Mouse (Mus musculus) layer of hippocampus, adult 2 months (tissue): ENCODE measurements around the gene Psmb7. TPM values are rescaled to one million over a fixed set of nuclear protein-coding genes. Genes with fewer than 3 reads are reported as not detected.

Experiments
- DNase-seq, 2 experiments: peaks; one replicate each; pipeline ENCODE4 v3.0.0; 2022; ENCODE audit warnings: low spot score in 2 of 2
- H3K27ac ChIP-seq: fragments of 200-600 bp; 2 replicates; pipeline ENCODE4 v1.8.1; 2022
- H3K4me3 ChIP-seq: fragments of 200-600 bp; 2 replicates; pipeline ENCODE4 v1.8.1; 2022; ENCODE audit warnings: mild to moderate bottlenecking
- CTCF ChIP-seq: fragments of 200-600 bp; conservative IDR thresholded peaks from 2 replicates; pipeline ENCODE4 v1.8.1; 2022; ENCODE audit warnings: antibody characterized with exemption, mild to moderate bottlenecking, moderate library complexity
- microRNA-seq, 2 experiments: library from miRNA; unstranded; fragments of <30 nt; microRNA quantifications; one replicate each; pipeline ENCODE4 v1.2.0; 2021
- total RNA-seq, 2 experiments: library from RNA; stranded (reverse); gene quantifications; 2 replicates each; pipeline ENCODE4 v1.2.3; 2021

Gene Psmb7
- total RNA-seq, 2 experiments from 2014 or later: 186 to 198 TPM

DNA sequence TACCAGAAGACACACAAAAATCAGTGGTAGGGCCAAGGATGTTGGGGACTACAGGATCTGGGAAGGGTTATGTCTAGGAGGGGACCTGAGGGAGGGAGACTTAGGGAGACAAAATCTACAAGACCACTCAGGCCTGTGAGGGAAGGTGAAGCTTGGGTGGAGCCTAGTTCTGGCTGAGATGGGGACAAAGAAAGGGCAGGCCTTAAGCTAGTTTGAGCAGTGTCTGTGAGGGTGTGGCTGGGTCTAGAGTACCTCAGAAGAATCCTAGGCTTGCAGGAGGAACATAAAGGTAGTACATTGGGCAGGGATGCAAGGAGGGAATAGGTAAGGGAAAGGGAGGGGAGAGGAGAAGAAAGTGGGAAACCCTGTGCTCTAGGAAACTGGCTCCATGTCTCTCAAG lies 99.5 kb downstream of the Psmb7 start:
- DNase-seq: no peak
- TF ChIP-seq CTCF: no peak
- Histone ChIP-seq H3K27ac (no peak overlapping the region), H3K4me3 (no peak overlapping the region)

DNA sequence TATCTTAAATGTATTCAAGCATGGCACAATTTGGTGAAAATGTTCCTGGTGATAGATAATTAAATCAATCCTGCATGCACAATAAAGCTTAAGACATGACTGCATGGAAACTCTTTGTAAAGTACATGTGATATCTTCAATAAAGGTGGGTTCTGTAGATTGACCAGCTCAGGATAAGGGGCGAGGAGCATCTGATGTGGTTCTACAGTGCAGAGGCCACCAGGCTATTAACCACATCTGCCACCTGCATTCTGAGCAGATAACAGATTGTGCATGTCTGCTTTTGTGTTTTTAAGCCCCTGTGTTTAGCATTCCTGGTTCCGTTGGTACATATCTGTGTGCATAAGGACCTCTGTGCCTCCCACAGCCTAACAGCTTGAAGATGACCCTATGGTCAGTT lies 100.7 kb downstream of the Psmb7 start:
- DNase-seq: no peak
- no peak for TF ChIP-seq CTCF
- H3K27ac ChIP-seq: no peak overlapping the region
- H3K4me3 ChIP-seq: no peak overlapping the region

GRCm38 (mm10) chr2:38542366-38542765 lies 101.5 kb downstream of the Psmb7 start:
- DNase-seq: no peak
- no peak for TF ChIP-seq CTCF

DNA sequence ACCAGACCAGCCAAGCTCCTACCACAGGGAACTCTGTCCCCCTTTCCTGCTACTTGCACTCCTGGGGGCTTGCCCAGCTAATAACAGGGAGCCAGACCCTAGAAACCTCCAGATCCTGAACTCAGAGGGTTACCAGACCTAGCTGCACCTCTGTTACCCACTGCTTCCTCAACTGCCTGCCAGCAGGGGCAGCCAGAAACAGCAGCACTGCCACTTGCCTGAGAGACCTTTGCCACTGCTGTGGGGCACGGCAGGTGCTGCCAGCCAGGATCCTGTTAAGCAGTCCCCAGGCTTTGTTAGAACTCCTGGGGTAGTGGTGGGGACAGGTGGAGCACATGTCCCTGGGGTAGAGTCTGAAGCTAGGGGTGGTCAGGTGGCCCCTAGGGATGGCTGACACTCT lies 102.3 kb downstream of the Psmb7 start:
- no peak for DNase-seq
- no peak overlapping the region for H3K4me3 ChIP-seq
- no peak overlapping the region for H3K27ac ChIP-seq
- no peak for TF ChIP-seq CTCF

More at GRCm38 (mm10) chr2:38542366-38542765, 101.5 kb downstream of the Psmb7 start:
- H3K27ac ChIP-seq: no peak overlapping the region
- no peak overlapping the region for H3K4me3 ChIP-seq

DNA sequence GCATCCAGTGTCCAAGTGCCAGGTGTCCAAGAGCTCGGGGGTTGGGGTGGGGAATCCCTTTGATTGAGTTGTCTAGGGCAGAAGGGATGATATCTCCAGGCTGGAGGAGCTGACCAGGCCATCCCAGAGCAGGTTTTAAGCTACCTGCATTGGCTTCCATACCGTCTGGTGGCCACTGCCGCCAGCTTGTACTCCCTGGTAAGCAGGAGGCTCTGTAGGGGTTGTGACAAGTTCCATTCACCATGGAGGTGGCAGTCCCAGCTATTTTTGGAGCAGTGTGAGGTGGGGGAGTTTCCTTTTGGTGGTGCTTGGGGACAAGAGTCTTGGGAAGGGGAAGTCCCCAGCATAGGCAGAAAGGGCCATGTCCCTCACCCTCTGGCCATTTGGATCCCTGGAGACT lies 102.8 kb downstream of the Psmb7 start:
- DNase-seq: no peak
- Histone ChIP-seq H3K4me3 (no peak overlapping the region), H3K27ac (no peak overlapping the region)
- no peak for TF ChIP-seq CTCF

DNA sequence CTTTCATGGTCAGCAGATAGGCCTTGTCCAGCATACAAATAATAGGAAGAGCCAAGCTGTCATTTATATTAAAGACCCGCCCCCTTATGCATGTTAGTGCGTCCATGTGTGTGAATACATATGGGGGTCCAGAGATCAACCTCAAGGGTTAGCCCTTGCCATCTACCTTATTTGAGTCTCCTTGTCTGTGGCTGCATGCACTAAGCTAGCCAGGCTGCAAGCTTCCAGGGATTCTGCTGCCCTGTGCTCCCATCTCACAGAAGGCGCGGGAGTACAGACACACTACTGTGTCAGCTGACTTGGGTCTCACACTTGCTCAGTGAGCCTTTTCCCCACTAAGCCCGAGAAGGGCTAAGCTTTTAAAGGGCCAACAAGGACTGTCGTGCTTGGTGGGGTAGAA lies 103.2 kb downstream of the Psmb7 start:
- no peak overlapping the region for H3K27ac ChIP-seq
- H3K4me3 ChIP-seq: no peak overlapping the region
- no peak for TF ChIP-seq CTCF
- no peak for DNase-seq

- Histone ChIP-seq H3K27ac (no peak overlapping the region), H3K4me3 (no peak overlapping the region)
- no peak for TF ChIP-seq CTCF
- no peak for DNase-seq
These were observed 104.2 kb downstream of the Psmb7 start for GRCm38 (mm10) chr2:38539677-38540076.

Small RNA genes within 50 kb of the gene (microRNA-seq; reads per million reads assigned to microRNA genes)
- 0 reads per million in 2 experiments for gene Gm27634

Other genes starting within 250 kb of the Psmb7 start
- gene Nek6, start 132.4 kb downstream of the Psmb7 start, total RNA-seq: 10 to 100 TPM; 41.6 to 44.8 TPM
- gene Nr5a1, start 70.5 kb upstream of the Psmb7 start, total RNA-seq: not detected